Mouse (Mus musculus): ENCODE results near the gene H2-Ab1. TPM values are rescaled to one million over a fixed set of nuclear protein-coding genes. Genes with fewer than 3 reads are reported as not detected.
"Not testable (repeated sequence)": the region's sequence is repeated elsewhere in the genome, so short reads cannot be mapped to it uniquely, and the experiment has no call there.

The H2-Ab1 gene
- polyA plus RNA-seq, 1 experiment from 2014 or later = 1.4 TPM

DNA sequence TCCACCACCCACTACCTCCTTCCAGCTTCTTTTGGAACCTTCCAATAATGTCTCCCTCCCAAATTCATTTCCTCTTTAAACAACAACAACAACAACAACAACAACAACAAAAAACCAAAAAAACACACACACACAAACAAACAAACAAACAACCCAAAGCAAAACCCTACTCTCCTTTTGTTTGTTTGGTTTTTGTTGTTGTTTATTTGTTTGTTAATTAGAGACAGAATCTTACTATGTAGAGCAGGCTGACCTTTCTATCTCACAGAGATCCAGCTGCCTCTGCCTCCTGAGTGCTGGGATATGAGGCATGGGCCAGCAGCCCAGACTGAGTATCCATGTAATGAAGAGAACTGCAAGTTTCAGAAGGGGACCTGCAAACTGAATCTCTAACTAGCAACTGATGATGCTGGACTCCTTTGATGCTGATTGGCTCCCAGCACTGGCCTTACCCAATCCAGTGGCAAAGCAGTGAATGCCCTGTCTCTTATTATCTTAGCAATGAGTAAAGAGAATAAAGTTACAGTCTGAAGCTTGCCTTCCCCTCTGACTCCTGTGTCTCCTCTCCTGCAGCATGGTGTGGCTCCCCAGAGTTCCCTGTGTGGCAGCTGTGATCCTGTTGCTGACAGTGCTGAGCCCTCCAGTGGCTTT, 48.0 kb downstream of the H2-Ab1 start, which contains the start of gene H2-Eb1:
Gene H2-Eb1, plus strand, starts transcription at position 488 of the 651 bp plus-strand sequence.
- H3K27me3 ChIP-seq (replicated peaks) = 0 out of 2 replicates have a peak, but pooled peaks cover 3% of the 10 kb centered on the region
- no peaks in the 10 kb centered on the region for H3K36me3 ChIP-seq (replicated peaks)
- H3K4me3 ChIP-seq = no peak within 1 kb of the TSS
- no peaks in the 10 kb centered on the region for H3K9me3 ChIP-seq
- no peak within 1 kb of the TSS for H3K27ac ChIP-seq
- no peak within 1 kb of the TSS for H3K4me2 ChIP-seq
- H3K9ac ChIP-seq = no peak within 1 kb of the TSS
- peak; percentile 85 for ATAC-seq (replicated peaks)
- peaks cover 4% of the 10 kb centered on the region; the same call in 1 of the 2 replicates for H3K4me1 ChIP-seq

DNA sequence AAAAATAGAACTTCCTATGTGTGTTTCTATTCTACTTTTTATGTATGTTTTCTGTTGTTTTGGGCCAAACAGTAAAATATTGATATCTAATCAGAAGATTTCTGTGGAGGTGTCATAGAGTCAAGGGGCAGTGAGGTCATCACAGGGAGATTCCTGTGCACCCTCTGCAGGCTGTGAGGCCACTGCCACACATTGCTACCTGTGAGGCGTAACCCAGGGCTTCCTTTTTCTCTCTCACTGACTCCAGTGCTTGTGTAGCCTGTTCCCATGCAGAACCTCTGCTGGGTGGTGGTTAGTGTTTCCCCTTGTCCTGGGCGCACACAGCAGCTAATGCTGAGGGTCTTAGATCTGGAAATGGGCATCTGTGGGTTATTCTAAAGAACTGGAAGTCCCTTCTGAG, 48.9 kb downstream of the H2-Ab1 start:
- H3K4me2 ChIP-seq = no peak overlapping the region
- H3K4me1 ChIP-seq = peaks cover 4% of the 10 kb centered on the region; the same call in 1 of the 2 replicates
- no peak overlapping the region for H3K4me3 ChIP-seq
- H3K9ac ChIP-seq = no peak overlapping the region
- no peak for ATAC-seq (replicated peaks)
- H3K27me3 ChIP-seq (replicated peaks) = 0 out of 2 replicates have a peak, but pooled peaks cover 3% of the 10 kb centered on the region
- 89% methylated on average over 2 of the region's 2 CpGs for WGBS
- H3K36me3 ChIP-seq (replicated peaks) = no peaks in the 10 kb centered on the region
- H3K9me3 ChIP-seq = no peaks in the 10 kb centered on the region
- no peak overlapping the region for H3K27ac ChIP-seq

DNA sequence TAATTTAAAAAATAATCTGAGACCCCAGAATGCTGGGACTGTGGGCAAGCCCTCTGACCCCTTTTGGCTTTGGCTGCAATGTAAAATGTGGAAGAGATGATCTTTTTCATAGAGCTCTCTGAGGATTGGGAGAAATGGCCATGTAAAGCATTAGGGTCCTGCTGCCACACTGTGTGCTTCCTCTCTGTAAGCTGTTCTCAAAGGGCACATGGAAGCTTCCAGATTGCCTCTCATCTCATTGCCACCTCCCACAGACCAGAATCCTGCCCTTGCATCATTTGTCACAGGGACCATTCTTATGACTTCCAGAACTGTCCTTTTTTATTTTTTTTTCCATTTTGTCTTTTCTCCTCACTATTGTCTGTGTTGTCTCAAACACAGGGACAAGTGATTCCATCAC, 49.7 kb downstream of the H2-Ab1 start:
- Histone ChIP-seq H3K9ac (no peak overlapping the region), H3K9me3 (no peaks in the 10 kb centered on the region), H3K4me1 (peaks cover 4% of the 10 kb centered on the region; the same call in 1 of the 2 replicates), H3K36me3 (replicated peaks) (no peaks in the 10 kb centered on the region), H3K4me3 (no peak overlapping the region), H3K27me3 (replicated peaks) (0 out of 2 replicates have a peak, but pooled peaks cover 3% of the 10 kb centered on the region), H3K4me2 (no peak overlapping the region), H3K27ac (no peak overlapping the region)
- ATAC-seq (replicated peaks) = no peak

DNA sequence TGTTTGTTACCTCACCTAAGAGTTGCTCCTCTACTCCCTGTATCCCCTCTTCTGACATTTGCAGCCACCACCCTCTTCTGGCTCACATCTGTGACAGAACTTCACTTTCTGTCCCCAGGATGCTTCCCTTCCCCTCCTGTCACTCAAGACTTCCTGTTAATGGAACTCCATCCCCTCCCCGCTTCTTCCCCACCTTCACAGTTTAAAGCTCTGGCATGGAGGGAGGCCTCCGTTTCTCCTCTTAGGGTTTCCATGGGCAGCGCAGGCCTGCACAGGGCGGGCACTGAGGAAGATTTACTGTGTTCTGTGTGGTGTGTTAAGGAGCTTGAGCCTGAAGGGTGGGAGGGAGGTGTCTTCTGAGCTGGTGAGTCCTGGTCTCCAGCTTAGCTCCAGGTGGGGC, 50.7 kb downstream of the H2-Ab1 start:
- Histone ChIP-seq H3K4me3 (no peak overlapping the region), H3K27me3 (replicated peaks) (0 out of 2 replicates have a peak, but pooled peaks cover 3% of the 10 kb centered on the region), H3K36me3 (replicated peaks) (no peaks in the 10 kb centered on the region), H3K4me1 (peaks cover 4% of the 10 kb centered on the region; the same call in 1 of the 2 replicates), H3K27ac (no peak overlapping the region), H3K4me2 (no peak overlapping the region), H3K9ac (no peak overlapping the region), H3K9me3 (no peaks in the 10 kb centered on the region)
- 88% methylated on average over 4 of the region's 4 CpGs for WGBS
- ATAC-seq (replicated peaks) = no peak

DNA sequence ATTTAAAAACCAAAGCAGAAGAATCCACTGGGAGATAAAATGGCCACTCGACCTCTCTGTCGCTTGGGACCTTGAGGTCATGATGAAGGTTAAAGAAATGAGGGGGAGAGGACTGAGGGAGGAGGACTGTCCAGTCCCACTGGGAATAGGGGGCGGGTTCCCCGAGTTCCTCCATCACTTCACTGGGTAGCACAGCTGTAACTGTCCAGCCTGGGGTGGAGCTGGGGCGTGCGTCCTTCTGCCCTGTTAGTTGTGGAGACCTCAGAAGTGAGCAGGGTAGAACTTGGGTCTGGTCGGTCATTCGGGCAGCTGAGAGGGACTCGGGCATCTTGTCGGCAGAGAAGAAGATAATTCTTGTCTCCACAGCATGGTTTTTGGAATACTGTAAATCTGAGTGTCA, 51.7 kb downstream of the H2-Ab1 start:
- ATAC-seq (replicated peaks) = no peak; the same call in 1 of the 2 replicates
- H3K27me3 ChIP-seq (replicated peaks) = 0 out of 2 replicates have a peak, but pooled peaks cover 3% of the 10 kb centered on the region
- H3K9ac ChIP-seq = peak overlapping the region; percentile 47
- H3K27ac ChIP-seq = peak overlapping the region; percentile 61
- peaks cover 4% of the 10 kb centered on the region; the same call in 1 of the 2 replicates for H3K4me1 ChIP-seq
- H3K9me3 ChIP-seq = no peaks in the 10 kb centered on the region
- H3K36me3 ChIP-seq (replicated peaks) = no peaks in the 10 kb centered on the region
- peak overlapping the region; percentile 51 for H3K4me3 ChIP-seq
- 25% methylated on average over 10 of the region's 10 CpGs for WGBS
- H3K4me2 ChIP-seq = peak overlapping the region; percentile 59

DNA sequence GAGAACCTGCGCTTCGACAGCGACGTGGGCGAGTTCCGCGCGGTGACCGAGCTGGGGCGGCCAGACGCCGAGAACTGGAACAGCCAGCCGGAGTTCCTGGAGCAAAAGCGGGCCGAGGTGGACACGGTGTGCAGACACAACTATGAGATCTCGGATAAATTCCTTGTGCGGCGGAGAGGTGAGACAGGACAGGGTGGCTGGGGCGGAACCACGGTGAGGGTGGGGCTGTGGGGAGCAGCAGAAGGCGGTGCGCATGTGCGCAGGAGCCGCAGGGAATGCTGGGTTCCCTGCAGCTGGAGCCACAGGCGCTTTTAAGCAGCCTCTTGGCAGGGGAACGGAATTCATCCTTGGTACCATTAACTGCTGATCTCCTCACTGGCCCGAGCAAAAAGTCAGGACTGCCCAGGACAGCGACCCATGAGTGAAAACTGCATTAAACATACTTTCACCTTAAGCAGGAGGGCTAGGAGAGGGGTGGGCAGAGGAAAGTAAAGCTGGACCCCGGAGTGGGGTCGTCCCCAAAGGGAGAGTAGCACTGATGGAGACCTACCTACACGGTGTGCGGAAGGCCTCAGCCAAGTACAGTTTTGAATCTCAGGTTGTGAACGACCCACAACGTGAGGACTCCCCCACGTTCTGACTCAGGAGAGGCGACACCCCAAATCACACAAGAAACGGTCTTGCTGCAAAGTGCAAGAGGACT, 52.3 kb downstream of the H2-Ab1 start:
- no peaks in the 10 kb centered on the region for H3K36me3 ChIP-seq (replicated peaks)
- H3K4me3 ChIP-seq = peak overlapping the region; percentile 51
- H3K9me3 ChIP-seq = no peaks in the 10 kb centered on the region
- peak overlapping the region; percentile 47 for H3K9ac ChIP-seq
- ATAC-seq (replicated peaks) = peak; percentile 88
- H3K27ac ChIP-seq = peak overlapping the region; percentile 61
- peaks cover 4% of the 10 kb centered on the region; the same call in 1 of the 2 replicates for H3K4me1 ChIP-seq
- 24% methylated on average over 38 of the region's 38 CpGs for WGBS
- H3K4me2 ChIP-seq = peak overlapping the region; percentile 59
- H3K27me3 ChIP-seq (replicated peaks) = 0 out of 2 replicates have a peak, but pooled peaks cover 3% of the 10 kb centered on the region

DNA sequence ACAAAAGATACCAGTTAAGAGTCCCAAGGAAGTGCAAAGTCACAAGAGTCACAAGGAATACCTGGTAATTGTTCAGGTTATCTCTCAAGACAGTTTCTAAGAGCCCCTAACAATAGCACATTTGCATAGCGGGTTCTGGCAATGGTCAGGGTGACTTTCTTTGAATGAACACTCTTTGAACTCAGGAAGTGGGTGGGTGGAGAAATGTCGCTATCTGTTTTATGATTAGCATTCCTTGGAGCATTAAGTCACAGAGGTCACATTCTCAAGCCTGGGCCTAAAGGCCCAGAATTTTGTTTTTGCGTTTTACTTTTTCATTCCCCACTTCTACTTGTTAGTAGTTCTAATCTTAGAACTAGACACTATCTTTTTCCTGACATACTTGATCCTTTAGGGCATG, 53.0 kb downstream of the H2-Ab1 start:
- WGBS = 96% methylated on average over 3 of the region's 3 CpGs
- not testable (repeated sequence) for H3K27ac ChIP-seq; H3K4me3 ChIP-seq; H3K9ac ChIP-seq; H3K9me3 ChIP-seq; H3K4me1 ChIP-seq; ATAC-seq (replicated peaks); H3K36me3 ChIP-seq (replicated peaks); H3K4me2 ChIP-seq; H3K27me3 ChIP-seq (replicated peaks)

DNA sequence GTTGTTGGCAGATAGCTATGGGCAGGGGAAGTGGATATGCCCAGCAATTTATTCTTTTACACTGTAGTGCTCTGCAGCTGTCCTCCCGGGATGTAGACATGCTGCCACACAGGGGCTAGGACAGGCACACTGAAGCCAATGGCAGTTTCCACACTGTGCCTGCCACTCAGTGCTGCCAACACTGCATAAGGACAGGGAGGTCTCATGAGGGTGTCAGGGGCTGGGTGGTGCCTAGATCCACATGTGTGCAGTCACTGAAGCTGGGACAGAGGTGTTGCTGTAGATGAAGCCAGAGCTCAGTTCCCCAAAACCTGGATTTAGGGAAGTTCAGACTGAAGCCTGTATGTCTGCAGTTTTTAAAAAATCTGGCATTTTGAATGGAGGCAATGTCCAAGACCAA, 54.7 kb downstream of the H2-Ab1 start:
- H3K9me3 ChIP-seq = no peaks in the 10 kb centered on the region
- 91% methylated on average over 1 of the region's 1 CpGs for WGBS
- H3K27ac ChIP-seq = no peak overlapping the region
- H3K36me3 ChIP-seq (replicated peaks) = no peaks in the 10 kb centered on the region
- peaks cover 4% of the 10 kb centered on the region; the same call in 1 of the 2 replicates for H3K4me1 ChIP-seq
- 0 out of 2 replicates have a peak, but pooled peaks cover 3% of the 10 kb centered on the region for H3K27me3 ChIP-seq (replicated peaks)
- H3K4me3 ChIP-seq = no peak overlapping the region
- H3K9ac ChIP-seq = no peak overlapping the region
- ATAC-seq (replicated peaks) = no peak
- no peak overlapping the region for H3K4me2 ChIP-seq

DNA sequence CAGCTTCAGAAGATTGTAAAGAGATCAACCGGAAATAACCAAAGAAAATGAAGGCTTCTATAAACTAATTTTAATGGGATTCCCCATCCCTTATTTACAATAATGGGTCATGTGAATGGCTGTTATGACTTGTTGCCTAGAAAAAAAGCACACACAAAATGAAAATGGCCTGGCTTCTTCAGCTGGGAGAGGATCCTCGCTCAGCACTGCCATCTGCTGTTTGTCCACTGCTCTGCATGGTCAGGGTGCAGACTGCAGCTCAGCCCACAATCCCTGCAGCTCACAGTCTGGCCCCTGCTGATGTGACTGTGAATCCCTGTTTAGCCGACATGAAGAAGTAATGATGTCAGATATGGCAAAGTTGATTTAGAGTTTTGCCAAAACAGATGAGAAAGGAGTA, 55.9 kb downstream of the H2-Ab1 start:
- H3K4me1 ChIP-seq = peaks cover 4% of the 10 kb centered on the region; the same call in 1 of the 2 replicates
- H3K4me3 ChIP-seq = no peak overlapping the region
- H3K27ac ChIP-seq = no peak overlapping the region
- H3K27me3 ChIP-seq (replicated peaks) = no peaks in the 10 kb centered on the region
- 35% methylated on average over 3 of the region's 3 CpGs for WGBS
- no peak overlapping the region for H3K4me2 ChIP-seq
- peak; percentile 57; the same call in 1 of the 2 replicates for ATAC-seq (replicated peaks)
- H3K9me3 ChIP-seq = no peaks in the 10 kb centered on the region
- no peak overlapping the region for H3K9ac ChIP-seq
- no peaks in the 10 kb centered on the region for H3K36me3 ChIP-seq (replicated peaks)

DNA sequence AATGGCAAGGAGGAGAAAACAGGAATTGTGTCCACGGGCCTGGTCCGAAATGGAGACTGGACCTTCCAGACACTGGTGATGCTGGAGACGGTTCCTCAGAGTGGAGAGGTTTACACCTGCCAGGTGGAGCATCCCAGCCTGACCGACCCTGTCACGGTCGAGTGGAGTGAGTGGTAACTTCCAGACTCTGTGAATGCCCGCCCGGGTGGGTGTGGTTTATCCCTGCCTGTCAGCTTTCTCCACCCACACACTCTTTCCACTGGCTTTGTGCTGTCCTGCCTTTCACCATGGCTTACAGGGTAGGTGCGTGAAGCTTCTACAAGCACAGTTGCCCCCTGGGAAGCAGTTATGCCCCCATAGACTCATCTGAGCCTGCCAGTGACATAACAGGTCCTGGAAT, 56.8 kb downstream of the H2-Ab1 start:
- Histone ChIP-seq H3K9ac (no peak overlapping the region), H3K4me2 (no peak overlapping the region), H3K4me1 (peaks cover 1% of the 10 kb centered on the region; the same call in 1 of the 2 replicates), H3K9me3 (no peaks in the 10 kb centered on the region), H3K27ac (no peak overlapping the region), H3K36me3 (replicated peaks) (no peaks in the 10 kb centered on the region), H3K27me3 (replicated peaks) (no peaks in the 10 kb centered on the region), H3K4me3 (no peak overlapping the region)
- WGBS = 71% methylated on average over 9 of the region's 9 CpGs
- ATAC-seq (replicated peaks) = no peak

DNA sequence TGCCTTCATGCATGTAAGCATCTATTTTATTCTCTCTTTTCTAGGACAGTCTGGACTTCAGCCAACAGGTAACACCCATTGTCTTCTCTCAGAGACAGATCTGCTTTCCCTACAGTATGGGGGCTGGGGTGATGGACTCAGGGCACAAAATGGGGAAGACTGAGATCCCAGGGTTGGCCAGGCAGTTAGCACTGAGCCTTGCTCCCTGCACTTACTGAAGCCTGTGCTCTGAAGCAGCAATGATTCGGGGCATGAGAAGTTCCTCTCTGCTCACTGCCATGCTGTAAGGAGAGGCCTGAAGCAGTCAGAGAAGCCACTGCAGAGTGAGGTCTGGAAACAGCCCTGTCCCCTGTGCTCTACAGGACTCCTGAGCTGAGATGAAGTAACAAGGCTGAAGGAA, 58.0 kb downstream of the H2-Ab1 start:
- 73% methylated on average over 1 of the region's 1 CpGs for WGBS
- no peaks in the 10 kb centered on the region for H3K4me1 ChIP-seq
- ATAC-seq (replicated peaks) = no peak

DNA sequence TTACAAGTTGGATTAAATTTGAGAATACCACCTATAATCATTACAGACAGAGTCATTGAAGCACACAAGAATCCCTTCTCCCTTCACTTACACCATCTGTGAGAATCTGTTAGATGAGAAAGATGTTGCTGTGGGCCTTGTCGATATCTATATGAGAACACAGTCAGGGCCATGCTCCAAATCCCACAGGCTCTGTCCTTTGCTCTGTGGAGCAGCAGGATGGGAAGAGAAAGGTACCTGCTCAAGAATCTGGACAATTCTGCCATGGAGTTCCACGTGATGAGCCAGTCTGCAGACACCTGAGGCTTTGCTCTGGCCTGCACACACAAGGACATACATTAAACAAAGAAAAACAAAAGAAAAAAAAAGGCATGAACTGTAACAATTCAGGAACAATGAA, 59.2 kb downstream of the H2-Ab1 start:
- Histone ChIP-seq H3K9ac (no peak overlapping the region), H3K27ac (no peak overlapping the region), H3K4me3 (no peak overlapping the region), H3K9me3 (no peaks in the 10 kb centered on the region), H3K4me1 (no peaks in the 10 kb centered on the region), H3K36me3 (replicated peaks) (no peaks in the 10 kb centered on the region), H3K4me2 (no peak overlapping the region), H3K27me3 (replicated peaks) (no peaks in the 10 kb centered on the region)
- 77% methylated on average over 2 of the region's 2 CpGs for WGBS
- ATAC-seq (replicated peaks) = no peak

More for the DNA sequence above, 58.0 kb downstream of the H2-Ab1 start:
- Histone ChIP-seq H3K36me3 (replicated peaks) (no peaks in the 10 kb centered on the region), H3K4me3 (no peak overlapping the region), H3K4me2 (no peak overlapping the region), H3K27ac (no peak overlapping the region), H3K9me3 (no peaks in the 10 kb centered on the region), H3K9ac (no peak overlapping the region), H3K27me3 (replicated peaks) (no peaks in the 10 kb centered on the region)

Data from midbrain, embryonic 15.5 days (tissue).